Mouse (Mus musculus): Measurements from ENCODE around the gene Tdrd1.
A peak's percentile ranks its signal among the peaks of the same experiment; 100 is the strongest.

- TF ChIP-seq CTCF (IDR thresholded peaks at IDR 0.05; ENCODE audit: low read depth) (peak; percentile 87), EP300 (optimal IDR thresholded peaks at IDR 0.05) (no peak)
Observed at GRCm38 (mm10) chr19:56776719-56777382, 49.2 kb upstream of the Tdrd1 start.

All from stomach, postnatal 0 days (tissue).